Mouse (Mus musculus): ENCODE measurements around the gene 3110001I22Rik. TPM values are rescaled to one million over a fixed set of nuclear protein-coding genes. Genes with fewer than 3 reads are reported as not detected.
"Not testable (repeated sequence)": the region's sequence is repeated elsewhere in the genome, so short reads cannot be mapped to it uniquely, and the experiment has no call there.

The 3110001I22Rik gene
- polyA plus RNA-seq, 1 experiment, result 0.26 TPM

- no peaks in the 10 kb centered on the region for H3K27me3 ChIP-seq (replicated peaks)
- peaks cover 35% of the 10 kb centered on the region for H3K36me3 ChIP-seq (replicated peaks; ENCODE audit: low read length)
- TF ChIP-seq FLI1 (IDR thresholded peaks at IDR 0.05; ENCODE audit: low read length) (no peak), GATA1 (IDR thresholded peaks at IDR 0.05; ENCODE audit: borderline replicate concordance, low read length) (no peak)
- H3K9me3 ChIP-seq, result no peaks in the 10 kb centered on the region
- H3K4me3 ChIP-seq (replicated peaks), result peak overlapping the region; percentile 96
- H3K4me1 ChIP-seq, result peaks cover 47% of the 10 kb centered on the region
Observed at GRCm38 (mm10) chr16:13668402-13669108, 3.2 kb upstream of the 3110001I22Rik start.

GRCm38 (mm10) chr16:13669282-13669681 is 2.4 kb upstream of the 3110001I22Rik start:
- TF ChIP-seq FLI1 (IDR thresholded peaks at IDR 0.05; ENCODE audit: low read length), result no peak
- TF ChIP-seq GATA1 (IDR thresholded peaks at IDR 0.05; ENCODE audit: borderline replicate concordance, low read length), result no peak
- Histone ChIP-seq H3K4me1 (peaks cover 50% of the 10 kb centered on the region), H3K36me3 (replicated peaks; ENCODE audit: low read length) (peaks cover 30% of the 10 kb centered on the region), H3K9me3 (no peaks in the 10 kb centered on the region), H3K4me3 (replicated peaks) (no peak overlapping the region), H3K27me3 (replicated peaks) (no peaks in the 10 kb centered on the region)

GRCm38 (mm10) chr16:13670896-13671295 is 833 bp upstream of the 3110001I22Rik start:
- H3K36me3 ChIP-seq (replicated peaks; ENCODE audit: low read length), result peaks cover 26% of the 10 kb centered on the region

GRCm38 (mm10) chr16:13672386-13672898 is 713 bp downstream of the 3110001I22Rik start:
- H3K9me3 ChIP-seq, result no peaks in the 10 kb centered on the region
- TF ChIP-seq FLI1 (IDR thresholded peaks at IDR 0.05; ENCODE audit: low read length) (no peak), GATA1 (IDR thresholded peaks at IDR 0.05; ENCODE audit: borderline replicate concordance, low read length) (no peak)
- H3K4me1 ChIP-seq, result peaks cover 45% of the 10 kb centered on the region
- no peaks in the 10 kb centered on the region for H3K27me3 ChIP-seq (replicated peaks)
- H3K4me3 ChIP-seq (replicated peaks), result peak overlapping the region; percentile 99
- H3K36me3 ChIP-seq (replicated peaks; ENCODE audit: low read length), result peaks cover 34% of the 10 kb centered on the region

More at GRCm38 (mm10) chr16:13670896-13671295, 833 bp upstream of the 3110001I22Rik start:
- Histone ChIP-seq H3K4me3 (replicated peaks) (peak overlapping the region; percentile 99), H3K4me1 (peaks cover 59% of the 10 kb centered on the region)
- H3K27me3 ChIP-seq (replicated peaks); H3K9me3 ChIP-seq: not testable (repeated sequence)

- Histone ChIP-seq H3K9me3 (no peaks in the 10 kb centered on the region), H3K4me3 (replicated peaks) (peak overlapping the region; percentile 99), H3K27me3 (replicated peaks) (no peaks in the 10 kb centered on the region), H3K36me3 (replicated peaks; ENCODE audit: low read length) (peaks cover 41% of the 10 kb centered on the region), H3K4me1 (peaks cover 42% of the 10 kb centered on the region)
- no peak for TF ChIP-seq GATA1 (IDR thresholded peaks at IDR 0.05; ENCODE audit: borderline replicate concordance, low read length)
- no peak for TF ChIP-seq FLI1 (IDR thresholded peaks at IDR 0.05; ENCODE audit: low read length)
Observed at GRCm38 (mm10) chr16:13673114-13673513, 1.4 kb downstream of the 3110001I22Rik start.

GRCm38 (mm10) chr16:13674511-13674910 is 2.8 kb downstream of the 3110001I22Rik start:
- Histone ChIP-seq H3K27me3 (replicated peaks) (no peaks in the 10 kb centered on the region), H3K4me3 (replicated peaks) (no peak overlapping the region)

GRCm38 (mm10) chr16:13678601-13679319 is 7.0 kb downstream of the 3110001I22Rik start:
- no peak overlapping the region for H3K4me3 ChIP-seq (replicated peaks)
- H3K27me3 ChIP-seq (replicated peaks), result no peaks in the 10 kb centered on the region
- no peak for TF ChIP-seq FLI1 (IDR thresholded peaks at IDR 0.05; ENCODE audit: low read length)
- no peak for TF ChIP-seq GATA1 (IDR thresholded peaks at IDR 0.05; ENCODE audit: borderline replicate concordance, low read length)
- H3K36me3 ChIP-seq (replicated peaks; ENCODE audit: low read length), result peaks cover 71% of the 10 kb centered on the region
- peaks cover 23% of the 10 kb centered on the region; the same call in 1 of the 2 replicates for H3K4me1 ChIP-seq
- H3K9me3 ChIP-seq, result no peaks in the 10 kb centered on the region

More at GRCm38 (mm10) chr16:13674511-13674910, 2.8 kb downstream of the 3110001I22Rik start:
- Histone ChIP-seq H3K9me3 (no peaks in the 10 kb centered on the region), H3K36me3 (replicated peaks; ENCODE audit: low read length) (peaks cover 48% of the 10 kb centered on the region), H3K4me1 (peaks cover 32% of the 10 kb centered on the region)
- TF ChIP-seq GATA1 (IDR thresholded peaks at IDR 0.05; ENCODE audit: borderline replicate concordance, low read length), result no peak
- no peak for TF ChIP-seq FLI1 (IDR thresholded peaks at IDR 0.05; ENCODE audit: low read length)

- Histone ChIP-seq H3K4me3 (replicated peaks) (no peak overlapping the region), H3K9me3 (no peaks in the 10 kb centered on the region), H3K4me1 (peaks cover 9% of the 10 kb centered on the region), H3K36me3 (replicated peaks; ENCODE audit: low read length) (peaks cover 93% of the 10 kb centered on the region), H3K27me3 (replicated peaks) (no peaks in the 10 kb centered on the region)
- TF ChIP-seq FLI1 (IDR thresholded peaks at IDR 0.05; ENCODE audit: low read length) (no peak), GATA1 (IDR thresholded peaks at IDR 0.05; ENCODE audit: borderline replicate concordance, low read length) (no peak)
Observed at GRCm38 (mm10) chr16:13698998-13699397, 27.3 kb downstream of the 3110001I22Rik start.

GRCm38 (mm10) chr16:13702184-13702583 is 30.5 kb downstream of the 3110001I22Rik start:
- peaks cover 22% of the 10 kb centered on the region for H3K4me1 ChIP-seq
- no peaks in the 10 kb centered on the region for H3K27me3 ChIP-seq (replicated peaks)
- H3K4me3 ChIP-seq (replicated peaks), result no peak overlapping the region
- H3K9me3 ChIP-seq, result no peaks in the 10 kb centered on the region
- H3K36me3 ChIP-seq (replicated peaks; ENCODE audit: low read length), result peaks cover 79% of the 10 kb centered on the region
- TF ChIP-seq FLI1 (IDR thresholded peaks at IDR 0.05; ENCODE audit: low read length) (no peak), GATA1 (IDR thresholded peaks at IDR 0.05; ENCODE audit: borderline replicate concordance, low read length) (no peak)

GRCm38 (mm10) chr16:13704676-13705075 is 32.9 kb downstream of the 3110001I22Rik start:
- Histone ChIP-seq H3K9me3 (no peaks in the 10 kb centered on the region), H3K27me3 (replicated peaks) (no peaks in the 10 kb centered on the region), H3K4me3 (replicated peaks) (no peak overlapping the region), H3K4me1 (peaks cover 35% of the 10 kb centered on the region), H3K36me3 (replicated peaks; ENCODE audit: low read length) (peaks cover 66% of the 10 kb centered on the region)
- no peak for TF ChIP-seq GATA1 (IDR thresholded peaks at IDR 0.05; ENCODE audit: borderline replicate concordance, low read length)
- TF ChIP-seq FLI1 (IDR thresholded peaks at IDR 0.05; ENCODE audit: low read length), result no peak
